Mouse (Mus musculus) intestine, postnatal 0 days (tissue): ENCODE measurements at regions not wholly inside any gene's neighbourhood (a gene's known extent, or its start where the extent isn't known, plus 50 kb on each side); places are given as distances from the start of the nearest gene placed in this dataset.

Experiments
- ATAC-seq: fragments of 200-750 bp; cut with Nextera tagmentation; 2 replicates; pipeline ENCODE4 v1.8.0; 2017; ENCODE audit warnings: mild to moderate bottlenecking, moderate TSS enrichment, moderate library complexity
- H3K27ac ChIP-seq: fragments of 300-500 bp; sonication (generic); 2 replicates; pipeline ENCODE4 v1.5.1; 2014; ENCODE audit warnings: mild to moderate bottlenecking, low read depth, low read length, moderate library complexity
- H3K27me3 ChIP-seq: fragments of 300-500 bp; sonication (generic); replicated peaks from 2 replicates; pipeline ENCODE4 v1.6.1; 2014; ENCODE audit warnings: low read length, mixed read lengths; ENCODE audit not compliant: control insufficient read depth, insufficient read depth
- H3K36me3 ChIP-seq: fragments of 300-500 bp; sonication (generic); 2 replicates; pipeline ENCODE4 v1.6.1; 2014; ENCODE audit warnings: mild to moderate bottlenecking, moderate library complexity; ENCODE audit not compliant: control insufficient read depth, insufficient read depth
- H3K4me1 ChIP-seq: fragments of 300-500 bp; sonication (generic); replicated peaks from 2 replicates; pipeline ENCODE4 v1.6.1; 2014; ENCODE audit warnings: antibody characterized with exemption, low read length, mixed read lengths; ENCODE audit not compliant: control insufficient read depth, insufficient read depth
- H3K4me2 ChIP-seq: fragments of 300-500 bp; sonication (generic); replicated peaks from 2 replicates; pipeline ENCODE4 v1.6.1; 2014; ENCODE audit warnings: low read depth, mild to moderate bottlenecking, moderate library complexity
- H3K4me3 ChIP-seq: fragments of 300-500 bp; sonication (generic); 2 replicates; pipeline ENCODE4 v1.5.1; 2014; ENCODE audit warnings: low read depth, low read length
- H3K9ac ChIP-seq: fragments of 300-500 bp; sonication (generic); 2 replicates; pipeline ENCODE4 v1.6.1; 2014; ENCODE audit warnings: mild to moderate bottlenecking, low read depth, low read length
- H3K9me3 ChIP-seq: fragments of 300-500 bp; sonication (generic); 2 replicates; pipeline ENCODE4 v1.6.1; 2016; ENCODE audit warnings: mixed run types; ENCODE audit not compliant: control insufficient read depth
- CTCF ChIP-seq: sonication (generic); IDR thresholded peaks from 2 replicates; pipeline ENCODE4 v1.5.1; 2016; ENCODE audit warnings: low read depth, mild to moderate bottlenecking, control low read depth, antibody characterized with exemption, moderate library complexity
- WGBS: fragments of 180-500 bp; shearing (Covaris S2); extraction: QIAGEN DNeasy Blood & Tissue Kit; methylation state at CpG from one replicate; pipeline ENCODE4 v1.1.7; 2014; 5-methylcytosine and 5-hydroxymethylcytosine counted together

DNA sequence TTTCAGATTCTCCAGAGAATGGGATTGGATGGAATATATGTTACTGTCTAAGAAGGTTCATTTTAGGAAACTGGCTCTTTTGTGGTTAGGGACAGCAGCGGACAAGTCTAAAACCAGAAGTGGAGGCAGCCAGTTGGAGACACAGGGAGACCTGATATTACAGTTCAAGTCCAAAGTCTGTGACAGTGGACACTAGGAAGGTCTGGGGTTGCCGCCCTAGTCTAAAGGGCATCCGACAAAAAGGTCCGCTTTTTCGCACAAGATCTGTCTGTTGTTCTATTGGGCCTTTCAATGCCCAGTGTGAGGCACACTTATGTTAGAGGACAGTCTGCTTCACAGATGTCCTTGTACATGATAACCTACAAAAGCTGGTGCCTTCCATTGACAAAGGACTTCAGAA lies 152.9 kb upstream of the Mpped2 start:
- no peaks in the 10 kb centered on the region for H3K4me1 ChIP-seq
- H3K9ac ChIP-seq: no peak overlapping the region
- H3K4me3 ChIP-seq: no peak overlapping the region
- no peak overlapping the region for H3K27ac ChIP-seq
- TF ChIP-seq CTCF: no peak
- 97% methylated on average over 5 of the region's 5 CpGs for WGBS
- H3K27me3 ChIP-seq: no peaks in the 10 kb centered on the region
- ATAC-seq: no peak
- H3K4me2 ChIP-seq: no peak overlapping the region
- H3K9me3 ChIP-seq: no peaks in the 10 kb centered on the region
- no peaks in the 10 kb centered on the region for H3K36me3 ChIP-seq

GRCm38 (mm10) chr2:106547117-106547516 lies 146.0 kb upstream of the Mpped2 start:
- Histone ChIP-seq H3K9ac (no peak overlapping the region), H3K27ac (no peak overlapping the region), H3K27me3 (no peaks in the 10 kb centered on the region), H3K4me1 (no peaks in the 10 kb centered on the region), H3K4me2 (no peak overlapping the region), H3K36me3 (no peaks in the 10 kb centered on the region), H3K4me3 (no peak overlapping the region), H3K9me3 (no peaks in the 10 kb centered on the region)
- no peak for ATAC-seq
- WGBS: 54% methylated on average over 4 of the region's 4 CpGs
- no peak for TF ChIP-seq CTCF

- H3K9ac ChIP-seq: no peak overlapping the region
- no peak for ATAC-seq
- no peaks in the 10 kb centered on the region for H3K4me1 ChIP-seq
- no peaks in the 10 kb centered on the region for H3K9me3 ChIP-seq
- H3K27ac ChIP-seq: no peak overlapping the region
- no peaks in the 10 kb centered on the region for H3K27me3 ChIP-seq
- no peak overlapping the region for H3K4me2 ChIP-seq
- TF ChIP-seq CTCF: no peak
- WGBS: 81% methylated on average over 5 of the region's 5 CpGs
- no peak overlapping the region for H3K4me3 ChIP-seq
- H3K36me3 ChIP-seq: no peaks in the 10 kb centered on the region
Observed at GRCm38 (mm10) chr2:106553666-106554065, 139.4 kb upstream of the Mpped2 start.

- H3K4me2 ChIP-seq: no peak overlapping the region
- WGBS: 66% methylated on average over 3 of the region's 3 CpGs
- no peaks in the 10 kb centered on the region for H3K9me3 ChIP-seq
- TF ChIP-seq CTCF: no peak
- no peak overlapping the region for H3K9ac ChIP-seq
- H3K27me3 ChIP-seq: no peaks in the 10 kb centered on the region
- H3K36me3 ChIP-seq: no peaks in the 10 kb centered on the region
- ATAC-seq: no peak
- H3K27ac ChIP-seq: no peak overlapping the region
- H3K4me1 ChIP-seq: no peaks in the 10 kb centered on the region
- no peak overlapping the region for H3K4me3 ChIP-seq
Observed at GRCm38 (mm10) chr2:106561571-106562090, 131.4 kb upstream of the Mpped2 start.

- H3K4me1 ChIP-seq: no peaks in the 10 kb centered on the region
- H3K4me3 ChIP-seq: no peak overlapping the region
- no peak overlapping the region for H3K4me2 ChIP-seq
- H3K27me3 ChIP-seq: no peaks in the 10 kb centered on the region
- no peak for ATAC-seq
- TF ChIP-seq CTCF: no peak
- H3K9ac ChIP-seq: no peak overlapping the region
- H3K36me3 ChIP-seq: no peaks in the 10 kb centered on the region
- no peaks in the 10 kb centered on the region for H3K9me3 ChIP-seq
- H3K27ac ChIP-seq: no peak overlapping the region
- 21% methylated on average over 1 of the region's 1 CpGs for WGBS
Observed at GRCm38 (mm10) chr2:106570226-106570625, 122.8 kb upstream of the Mpped2 start.

- no peaks in the 10 kb centered on the region for H3K27me3 ChIP-seq
- TF ChIP-seq CTCF: no peak
- no peak overlapping the region for H3K4me2 ChIP-seq
- H3K4me1 ChIP-seq: no peaks in the 10 kb centered on the region
- H3K9me3 ChIP-seq: no peaks in the 10 kb centered on the region
- H3K36me3 ChIP-seq: no peaks in the 10 kb centered on the region
- H3K9ac ChIP-seq: no peak overlapping the region
- no peak for ATAC-seq
- 90% methylated on average over 3 of the region's 3 CpGs for WGBS
- no peak overlapping the region for H3K4me3 ChIP-seq
- H3K27ac ChIP-seq: no peak overlapping the region
Observed at GRCm38 (mm10) chr2:106571346-106571745, 121.7 kb upstream of the Mpped2 start.

GRCm38 (mm10) chr2:106571913-106572312 lies 121.2 kb upstream of the Mpped2 start:
- Histone ChIP-seq H3K4me1 (no peaks in the 10 kb centered on the region), H3K27ac (no peak overlapping the region), H3K9ac (no peak overlapping the region), H3K27me3 (no peaks in the 10 kb centered on the region), H3K36me3 (no peaks in the 10 kb centered on the region), H3K9me3 (no peaks in the 10 kb centered on the region), H3K4me2 (no peak overlapping the region), H3K4me3 (no peak overlapping the region)
- WGBS: 57% methylated on average over 2 of the region's 2 CpGs
- TF ChIP-seq CTCF: no peak
- ATAC-seq: no peak
